Mouse (Mus musculus): ENCODE results near the gene Kif1bp.

Kif1bp gene

DNA sequence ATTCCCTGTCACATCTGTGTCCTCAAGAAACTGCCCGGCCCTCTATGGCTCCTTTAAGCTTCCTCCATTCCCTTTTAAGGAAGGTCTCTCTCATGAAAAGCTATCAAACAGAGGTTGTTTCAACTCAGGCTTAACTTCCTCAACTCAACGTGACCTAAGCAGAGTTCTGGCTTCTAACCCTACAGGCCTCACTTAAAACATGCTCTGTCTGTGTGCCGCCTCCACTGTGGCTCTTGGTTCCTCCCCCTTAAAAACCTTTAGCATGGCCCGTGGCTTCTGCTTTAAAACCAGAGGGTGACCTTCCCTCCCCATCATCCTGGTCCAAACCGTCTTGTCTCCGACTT is 21.7 kb downstream of the Kif1bp start:
- no peak for DNase-seq (ENCODE audit: low read depth, low spot score)

GRCm38 (mm10) chr10:62555705-62556557 is 22.3 kb downstream of the Kif1bp start:
- no peak for DNase-seq (ENCODE audit: low read depth, low spot score)

DNA sequence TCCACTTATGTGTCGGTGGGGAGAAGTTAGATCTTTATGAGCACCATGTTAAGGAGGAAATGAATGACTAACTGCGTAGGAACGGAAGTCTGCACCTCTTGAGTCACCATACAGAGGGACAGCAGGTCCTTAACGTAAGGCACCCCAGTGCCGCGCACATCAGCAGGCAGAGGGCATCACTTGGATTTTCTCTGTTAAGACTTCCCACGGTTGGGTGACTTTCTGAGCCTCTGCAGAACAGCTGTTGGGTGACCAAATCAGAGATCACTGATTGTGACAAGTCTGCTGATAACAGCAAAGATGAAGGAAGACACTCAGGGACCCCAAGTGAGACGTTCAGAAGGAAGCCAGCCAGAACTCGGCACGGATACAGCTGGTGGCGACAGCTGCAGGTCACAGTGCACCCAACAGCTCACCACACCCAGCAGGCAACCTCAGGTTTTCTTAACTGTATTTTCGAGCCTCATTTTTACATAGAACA is 24.6 kb downstream of the Kif1bp start:
- DNase-seq (ENCODE audit: low read depth, low spot score) = no peak

- DNase-seq (ENCODE audit: low read depth, low spot score) = no peak
These were observed 27.4 kb downstream of the Kif1bp start for GRCm38 (mm10) chr10:62550787-62551300.

DNA sequence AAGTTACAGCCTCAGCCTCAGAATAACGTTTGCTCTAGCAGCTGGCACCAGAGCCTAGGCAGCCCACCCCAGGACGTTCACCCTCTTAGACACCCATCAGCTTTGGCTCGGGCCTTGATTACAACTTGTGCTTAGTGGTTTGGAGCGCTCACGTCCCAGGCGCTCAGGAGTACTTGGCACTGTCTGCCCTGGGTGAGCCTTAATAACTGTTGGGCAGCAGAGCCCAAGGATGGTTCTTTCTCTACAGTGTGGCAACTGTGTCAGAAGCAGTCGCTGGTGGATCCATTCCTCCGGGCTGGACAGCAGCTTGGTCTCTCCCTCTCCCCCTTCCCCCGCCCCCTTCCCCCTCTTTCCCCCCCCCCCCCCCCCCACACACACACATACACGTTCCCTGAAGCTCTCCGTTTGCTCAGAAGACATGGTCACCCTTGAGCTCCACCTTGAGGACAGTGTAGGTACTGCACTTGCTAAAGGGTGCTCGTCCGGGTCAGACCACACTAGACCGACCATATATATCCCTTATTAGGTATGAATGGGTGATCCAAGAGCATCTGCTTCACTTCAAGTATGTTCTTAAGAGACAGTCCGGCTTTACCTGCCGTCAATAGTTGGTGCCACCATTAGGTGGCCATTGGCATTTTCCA is 28.6 kb downstream of the Kif1bp start:
- DNase-seq (ENCODE audit: low read depth, low spot score) = no peak

DNA sequence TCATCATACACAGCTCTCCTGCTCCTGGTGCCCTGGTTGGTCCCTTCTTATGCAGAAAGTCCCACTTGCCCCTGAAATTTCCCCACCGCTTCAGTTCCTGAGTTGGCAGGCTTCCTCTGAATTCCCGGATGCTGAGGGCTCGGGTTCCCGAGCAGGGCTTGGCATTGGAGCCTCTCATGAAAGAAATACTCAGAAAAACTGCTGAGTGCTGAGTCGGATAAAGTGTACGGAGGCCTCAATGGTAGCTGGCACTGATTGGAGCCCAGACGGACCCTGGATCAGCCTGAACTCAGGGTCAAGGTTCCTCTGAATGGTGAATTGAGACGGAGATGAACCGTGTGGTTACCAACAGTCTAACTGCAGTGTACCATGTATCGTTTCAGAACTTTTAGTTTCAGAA is 31.8 kb downstream of the Kif1bp start:
- DNase-seq (ENCODE audit: low read depth, low spot score) = no peak

DNA sequence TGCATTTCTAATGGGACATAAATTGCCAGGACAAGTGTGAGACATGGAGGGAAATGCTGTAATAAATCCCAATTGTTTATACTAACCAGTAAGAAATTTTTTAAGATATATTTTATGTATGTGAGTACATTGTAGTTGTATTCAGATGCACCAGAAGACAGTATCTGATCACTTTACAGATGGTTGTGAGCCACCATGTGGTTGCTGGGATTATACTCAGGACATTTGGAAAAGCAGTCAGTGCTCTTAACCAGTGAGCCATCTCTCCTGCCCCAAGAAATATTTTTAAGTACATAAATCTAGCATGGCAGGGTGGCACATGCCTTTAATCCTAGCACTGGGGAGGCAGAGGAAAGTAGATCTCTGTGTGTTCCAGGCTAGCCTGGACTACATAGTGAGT is 32.5 kb downstream of the Kif1bp start:
- DNase-seq (ENCODE audit: low read depth, low spot score) = no peak

- no peak for DNase-seq (ENCODE audit: low read depth, low spot score)
These were observed 33.9 kb downstream of the Kif1bp start for GRCm38 (mm10) chr10:62544316-62544715.

GRCm38 (mm10) chr10:62543399-62543808 is 34.9 kb downstream of the Kif1bp start:
- DNase-seq (ENCODE audit: low read depth, low spot score) = no peak

- DNase-seq (ENCODE audit: low read depth, low spot score) = no peak
These were observed 35.3 kb downstream of the Kif1bp start for GRCm38 (mm10) chr10:62542928-62543327.

DNA sequence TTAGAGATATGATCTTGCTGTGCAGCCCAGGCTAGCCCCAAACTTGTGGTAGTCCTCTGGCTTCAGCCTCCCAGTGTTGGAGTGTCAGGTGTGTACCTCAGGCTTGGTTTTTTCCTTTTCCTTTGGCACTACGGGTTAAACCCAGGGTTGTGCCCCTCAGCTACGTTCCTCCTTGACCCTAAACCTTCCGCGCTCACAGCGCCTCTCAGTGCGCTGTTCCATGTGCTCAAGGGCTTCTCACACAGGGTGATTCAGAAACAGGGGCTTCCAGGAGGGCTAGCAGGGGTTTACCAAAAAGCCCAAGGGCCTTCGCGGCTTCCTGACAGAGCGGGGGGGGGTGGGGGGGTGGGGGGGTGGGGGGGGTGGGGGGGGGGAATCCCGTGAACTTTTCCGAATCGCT is 35.8 kb downstream of the Kif1bp start:
- DNase-seq (ENCODE audit: low read depth, low spot score) = no peak

- no peak for DNase-seq (ENCODE audit: low read depth, low spot score)
These were observed 36.8 kb downstream of the Kif1bp start for GRCm38 (mm10) chr10:62541499-62541898.

DNA sequence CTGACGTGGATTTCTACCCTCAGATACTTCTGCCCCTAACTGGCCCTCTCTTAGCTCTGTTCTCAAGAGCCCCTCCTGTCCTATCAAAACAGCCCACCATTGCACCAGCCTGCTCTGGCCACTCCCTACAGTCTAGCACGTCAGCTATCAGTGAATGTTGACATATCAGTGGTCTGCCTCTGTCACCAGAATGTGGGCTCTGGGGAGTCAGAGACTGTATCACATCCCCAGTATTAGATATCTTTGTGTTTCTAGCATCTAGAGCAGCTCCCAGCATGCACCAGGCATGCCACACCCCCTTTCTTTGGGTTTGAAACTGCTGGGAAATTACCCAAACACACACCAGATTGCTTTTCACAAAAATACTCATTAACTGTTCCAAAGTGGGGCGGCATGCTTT is 37.5 kb downstream of the Kif1bp start:
- DNase-seq (ENCODE audit: low read depth, low spot score) = no peak

DNA sequence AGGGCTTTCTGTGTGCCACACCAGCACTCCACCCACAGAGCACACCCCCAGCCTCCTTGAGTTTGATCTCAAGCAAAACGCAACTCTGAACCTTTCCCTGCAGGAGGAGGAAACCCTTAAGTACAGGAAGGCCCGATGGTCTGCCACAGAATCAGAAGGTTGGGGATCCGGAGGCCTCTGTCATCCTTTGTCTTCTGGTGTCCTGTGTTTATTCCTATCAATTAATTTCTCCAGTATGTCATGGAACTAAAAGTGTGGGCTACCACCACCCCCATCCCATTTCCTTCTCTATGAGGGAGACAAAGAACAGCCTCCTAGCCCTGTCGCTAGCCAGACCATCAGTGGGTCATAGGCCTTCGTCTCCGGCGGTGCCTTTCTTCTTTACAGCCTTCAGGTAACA is 43.7 kb downstream of the Kif1bp start:
- DNase-seq (ENCODE audit: low read depth, low spot score) = no peak

- DNase-seq (ENCODE audit: low read depth, low spot score) = no peak
These were observed 45.4 kb downstream of the Kif1bp start for GRCm38 (mm10) chr10:62532832-62533231.

DNA sequence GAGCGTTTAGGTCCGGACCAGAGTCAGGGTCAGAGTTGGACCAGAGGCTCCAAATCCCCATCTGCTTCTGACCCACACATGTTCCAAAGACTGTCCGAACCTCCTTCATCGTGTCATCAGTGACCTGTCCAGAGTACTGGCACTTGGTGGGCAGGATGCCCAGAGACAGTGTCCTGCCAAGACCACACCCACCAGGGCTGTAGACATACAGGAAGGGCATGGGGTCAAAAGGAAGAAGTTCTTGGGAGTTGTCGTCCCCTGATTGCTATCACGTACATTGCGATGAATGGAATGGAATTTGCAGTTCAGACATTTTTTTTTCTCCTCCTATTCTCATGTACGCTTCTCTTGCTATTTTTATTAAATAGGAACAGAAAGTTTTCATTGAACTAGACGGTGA is 48.1 kb downstream of the Kif1bp start:
- no peak for DNase-seq (ENCODE audit: low read depth, low spot score)

- no peak for DNase-seq (ENCODE audit: low read depth, low spot score)
These were observed 50.9 kb downstream of the Kif1bp start, which contains the start of gene Srgn for GRCm38 (mm10) chr10:62527351-62527750. Srgn (minus strand) TSS chr10:62527451.

- no peak for DNase-seq (ENCODE audit: low read depth, low spot score)
These were observed 55.8 kb downstream of the Kif1bp start for GRCm38 (mm10) chr10:62522346-62522950.

DNA sequence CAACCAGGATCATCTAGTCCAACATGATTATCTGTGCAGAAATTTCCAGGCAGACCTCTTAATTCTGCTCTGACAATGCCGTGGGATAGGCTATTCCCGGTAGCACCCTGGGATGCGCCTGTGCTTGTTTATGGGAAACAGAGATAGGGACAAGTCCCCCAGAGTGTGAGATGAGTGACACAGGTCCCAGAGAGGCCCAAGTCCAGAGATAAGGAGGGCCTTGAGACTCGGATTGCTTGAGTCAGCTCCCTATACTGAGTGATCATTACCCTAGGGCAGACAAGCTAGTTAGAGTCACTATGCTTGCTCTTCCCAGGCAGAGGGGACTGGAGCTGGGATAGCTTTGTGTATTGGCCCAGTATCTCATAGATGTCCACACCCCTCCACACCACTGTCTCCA is 56.5 kb downstream of the Kif1bp start:
- no peak for DNase-seq (ENCODE audit: low read depth, low spot score)

DNA sequence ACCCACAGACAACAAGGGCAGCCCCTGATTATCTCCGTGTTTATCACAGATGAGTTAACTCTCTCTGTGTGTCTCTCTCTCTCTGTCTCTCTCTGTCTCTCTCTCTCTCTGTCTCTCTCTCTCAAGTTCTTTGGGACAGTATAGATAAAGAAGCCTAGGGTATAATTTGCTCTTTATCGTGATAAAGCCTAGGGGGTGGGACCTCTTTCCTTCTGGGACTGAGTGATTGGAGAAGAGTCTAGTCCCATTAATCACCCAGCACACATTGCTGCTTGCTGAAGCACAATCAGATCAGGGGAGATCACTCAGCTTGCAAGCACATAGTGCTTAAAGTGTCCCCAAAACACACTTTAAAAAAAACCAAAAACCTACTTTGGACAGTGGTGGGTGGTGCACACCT is 57.3 kb downstream of the Kif1bp start:
- DNase-seq (ENCODE audit: low read depth, low spot score) = no peak

- no peak for DNase-seq (ENCODE audit: low read depth, low spot score)
These were observed 60.7 kb downstream of the Kif1bp start for GRCm38 (mm10) chr10:62517511-62517910.

- no peak for DNase-seq (ENCODE audit: low read depth, low spot score)
These were observed 65.4 kb downstream of the Kif1bp start for GRCm38 (mm10) chr10:62512855-62513254.

All from brain, embryonic 18.5 days (tissue).